Mouse (Mus musculus): Measurements from ENCODE around the gene Elovl5. TPM values are rescaled to one million over a fixed set of nuclear protein-coding genes. Genes with fewer than 3 reads are reported as not detected.

The Elovl5 gene
- polyA plus RNA-seq, 1 experiment from 2014 or later, result 86.7 TPM

GRCm38 (mm10) chr9:77966861-77967260 is 49.7 kb downstream of the Elovl5 start:
- H3K4me2 ChIP-seq (ENCODE audit: low read length), result no peak overlapping the region
- H3K4me1 ChIP-seq (ENCODE audit: control insufficient read depth in 2 of 2, insufficient read depth in 2 of 2, low read length in 2 of 2), result peaks cover 22 to 27% of the 10 kb centered on the region in 2 experiments
- no peaks in the 10 kb centered on the region for H3K9me3 ChIP-seq (ENCODE audit: control insufficient read depth, low read length)
- no peak overlapping the region for H3K27ac ChIP-seq (replicated peaks in 1 of 2; ENCODE audit: control insufficient read depth in 1 of 2, insufficient read depth in 1 of 2, low read depth in 2 of 2, low read length in 2 of 2)
- ATAC-seq (ENCODE audit: insufficient number of reproducible peaks, insufficient read depth, low FRiP score, low read depth), result no peak
- no peak overlapping the region for H3K9ac ChIP-seq (ENCODE audit: low read length)
- no peaks in the 10 kb centered on the region for H3K27me3 ChIP-seq (ENCODE audit: control insufficient read depth, insufficient read depth, low read length)
- H3K4me3 ChIP-seq (ENCODE audit: control insufficient read depth in 1 of 2, insufficient read depth in 1 of 2, low read depth in 1 of 2, low read length in 2 of 2), result no peak overlapping the region
- WGBS, result 91% methylated on average over 7 of the region's 7 CpGs
- peaks cover 15% of the 10 kb centered on the region for H3K36me3 ChIP-seq (ENCODE audit: control insufficient read depth, insufficient read depth, low read length)

DNA sequence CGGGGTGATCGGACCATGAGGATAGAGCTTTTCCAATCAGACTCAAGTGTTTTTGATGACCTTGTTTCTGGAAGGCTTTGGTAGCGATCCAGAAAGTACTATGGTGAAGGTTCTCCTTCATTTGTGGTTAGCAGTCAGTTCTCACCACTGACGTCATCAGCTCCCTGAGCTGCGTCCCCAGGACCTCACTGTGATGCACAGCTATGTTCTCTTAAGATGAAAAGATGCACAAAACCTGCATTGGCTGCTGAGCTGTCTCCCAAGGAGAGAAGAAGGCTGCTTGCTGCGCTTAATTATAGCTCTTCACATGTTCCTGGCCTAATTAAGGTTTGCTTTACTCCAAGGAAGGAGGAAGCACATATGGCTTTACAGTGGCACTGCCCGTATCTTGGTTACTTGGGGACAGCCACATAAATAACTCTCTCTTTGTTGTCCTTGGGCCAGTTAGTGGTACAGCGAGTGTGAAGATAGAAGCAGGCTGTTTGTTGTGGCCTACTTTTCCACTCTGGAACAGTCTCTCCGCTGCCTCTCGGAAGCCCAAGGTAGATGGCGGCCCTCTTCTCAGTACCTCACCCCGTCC is 50.5 kb downstream of the Elovl5 start:
- H3K27ac ChIP-seq (replicated peaks in 1 of 2; ENCODE audit: control insufficient read depth in 1 of 2, insufficient read depth in 1 of 2, low read depth in 2 of 2, low read length in 2 of 2), result no peak overlapping the region
- no peaks in the 10 kb centered on the region for H3K27me3 ChIP-seq (ENCODE audit: control insufficient read depth, insufficient read depth, low read length)
- H3K4me1 ChIP-seq (ENCODE audit: control insufficient read depth in 2 of 2, insufficient read depth in 2 of 2, low read length in 2 of 2), result peaks cover 22 to 27% of the 10 kb centered on the region in 2 experiments
- no peak overlapping the region for H3K4me3 ChIP-seq (ENCODE audit: control insufficient read depth in 1 of 2, insufficient read depth in 1 of 2, low read depth in 1 of 2, low read length in 2 of 2)
- H3K9ac ChIP-seq (ENCODE audit: low read length), result no peak overlapping the region
- peaks cover 9% of the 10 kb centered on the region for H3K36me3 ChIP-seq (ENCODE audit: control insufficient read depth, insufficient read depth, low read length)
- 87% methylated on average over 12 of the region's 12 CpGs for WGBS
- no peaks in the 10 kb centered on the region for H3K9me3 ChIP-seq (ENCODE audit: control insufficient read depth, low read length)
- ATAC-seq (ENCODE audit: insufficient number of reproducible peaks, insufficient read depth, low FRiP score, low read depth), result no peak
- no peak overlapping the region for H3K4me2 ChIP-seq (ENCODE audit: low read length)

GRCm38 (mm10) chr9:77969192-77969953 is 52.2 kb downstream of the Elovl5 start:
- H3K4me1 ChIP-seq (ENCODE audit: control insufficient read depth in 2 of 2, insufficient read depth in 2 of 2, low read length in 2 of 2), result peaks cover 13 to 18% of the 10 kb centered on the region in 2 experiments
- no peak overlapping the region for H3K9ac ChIP-seq (ENCODE audit: low read length)
- no peaks in the 10 kb centered on the region for H3K9me3 ChIP-seq (ENCODE audit: control insufficient read depth, low read length)
- no peaks in the 10 kb centered on the region for H3K36me3 ChIP-seq (ENCODE audit: control insufficient read depth, insufficient read depth, low read length)
- H3K4me3 ChIP-seq (ENCODE audit: control insufficient read depth in 1 of 2, insufficient read depth in 1 of 2, low read depth in 1 of 2, low read length in 2 of 2), result no peak overlapping the region
- no peak overlapping the region for H3K4me2 ChIP-seq (ENCODE audit: low read length)
- no peak; the same call in 1 of the 2 replicates for ATAC-seq (ENCODE audit: insufficient number of reproducible peaks, insufficient read depth, low FRiP score, low read depth)
- 0 out of 4 replicates have a peak overlapping the region, but pooled peaks of 1 of the 2 experiments have one; percentile 10 for H3K27ac ChIP-seq (replicated peaks in 1 of 2; ENCODE audit: control insufficient read depth in 1 of 2, insufficient read depth in 1 of 2, low read depth in 2 of 2, low read length in 2 of 2)
- WGBS, result 33% methylated on average over 6 of the region's 6 CpGs
- no peaks in the 10 kb centered on the region for H3K27me3 ChIP-seq (ENCODE audit: control insufficient read depth, insufficient read depth, low read length)

GRCm38 (mm10) chr9:77979000-77979399 is 61.8 kb downstream of the Elovl5 start:
- no peaks in the 10 kb centered on the region for H3K9me3 ChIP-seq (ENCODE audit: control insufficient read depth, low read length)
- WGBS, result 51% methylated on average over 7 of the region's 7 CpGs
- H3K4me2 ChIP-seq (ENCODE audit: low read length), result no peak overlapping the region
- H3K9ac ChIP-seq (ENCODE audit: low read length), result no peak overlapping the region
- H3K36me3 ChIP-seq (ENCODE audit: control insufficient read depth, insufficient read depth, low read length), result peaks cover 79% of the 10 kb centered on the region
- no peaks in the 10 kb centered on the region for H3K27me3 ChIP-seq (ENCODE audit: control insufficient read depth, insufficient read depth, low read length)
- ATAC-seq (ENCODE audit: insufficient number of reproducible peaks, insufficient read depth, low FRiP score, low read depth), result peak; percentile 58; the same call in 1 of the 2 replicates
- peaks cover 14 to 17% of the 10 kb centered on the region in 2 experiments for H3K4me1 ChIP-seq (ENCODE audit: control insufficient read depth in 2 of 2, insufficient read depth in 2 of 2, low read length in 2 of 2)
- peak overlapping the region; percentile 21 to 37; a peak in 2 of 4 replicates for H3K27ac ChIP-seq (replicated peaks in 1 of 2; ENCODE audit: control insufficient read depth in 1 of 2, insufficient read depth in 1 of 2, low read depth in 2 of 2, low read length in 2 of 2)
- no peak overlapping the region for H3K4me3 ChIP-seq (ENCODE audit: control insufficient read depth in 1 of 2, insufficient read depth in 1 of 2, low read depth in 1 of 2, low read length in 2 of 2)

DNA sequence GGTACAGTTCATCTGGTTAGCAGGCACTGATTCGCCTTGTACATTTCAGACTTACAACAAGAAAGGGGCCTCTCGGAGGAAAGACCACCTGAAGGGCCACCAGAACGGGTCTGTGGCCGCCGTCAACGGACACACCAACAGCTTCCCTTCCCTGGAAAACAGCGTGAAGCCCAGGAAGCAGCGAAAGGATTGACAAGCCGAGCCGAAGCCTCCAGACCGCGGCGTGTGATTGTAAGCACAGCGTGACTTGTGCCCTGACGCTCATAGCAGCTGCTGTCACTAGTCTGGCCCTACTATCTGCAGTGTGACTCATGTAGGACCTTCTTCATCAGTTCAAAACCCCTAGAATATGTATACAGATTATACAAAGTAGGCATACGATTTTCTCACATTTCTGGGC is 65.5 kb downstream of the Elovl5 start:
- H3K27ac ChIP-seq (replicated peaks in 1 of 2; ENCODE audit: control insufficient read depth in 1 of 2, insufficient read depth in 1 of 2, low read depth in 2 of 2, low read length in 2 of 2), result no peak overlapping the region
- no peak overlapping the region for H3K4me3 ChIP-seq (ENCODE audit: control insufficient read depth in 1 of 2, insufficient read depth in 1 of 2, low read depth in 1 of 2, low read length in 2 of 2)
- peaks cover 18 to 24% of the 10 kb centered on the region in 2 experiments for H3K4me1 ChIP-seq (ENCODE audit: control insufficient read depth in 2 of 2, insufficient read depth in 2 of 2, low read length in 2 of 2)
- H3K4me2 ChIP-seq (ENCODE audit: low read length), result no peak overlapping the region
- H3K36me3 ChIP-seq (ENCODE audit: control insufficient read depth, insufficient read depth, low read length), result peaks cover 57% of the 10 kb centered on the region
- no peak overlapping the region for H3K9ac ChIP-seq (ENCODE audit: low read length)
- 87% methylated on average over 16 of the region's 16 CpGs for WGBS
- H3K27me3 ChIP-seq (ENCODE audit: control insufficient read depth, insufficient read depth, low read length), result no peaks in the 10 kb centered on the region
- H3K9me3 ChIP-seq (ENCODE audit: control insufficient read depth, low read length), result no peaks in the 10 kb centered on the region
- no peak for ATAC-seq (ENCODE audit: insufficient number of reproducible peaks, insufficient read depth, low FRiP score, low read depth)

GRCm38 (mm10) chr9:77983521-77983920 is 66.4 kb downstream of the Elovl5 start:
- Histone ChIP-seq H3K9me3 (ENCODE audit: control insufficient read depth, low read length) (no peaks in the 10 kb centered on the region), H3K27me3 (ENCODE audit: control insufficient read depth, insufficient read depth, low read length) (no peaks in the 10 kb centered on the region), H3K4me1 (ENCODE audit: control insufficient read depth in 2 of 2, insufficient read depth in 2 of 2, low read length in 2 of 2) (peaks cover 16 to 20% of the 10 kb centered on the region in 2 experiments), H3K4me2 (ENCODE audit: low read length) (no peak overlapping the region), H3K36me3 (ENCODE audit: control insufficient read depth, insufficient read depth, low read length) (peaks cover 53% of the 10 kb centered on the region), H3K27ac (replicated peaks in 1 of 2; ENCODE audit: control insufficient read depth in 1 of 2, insufficient read depth in 1 of 2, low read depth in 2 of 2, low read length in 2 of 2) (no peak overlapping the region), H3K9ac (ENCODE audit: low read length) (no peak overlapping the region), H3K4me3 (ENCODE audit: control insufficient read depth in 1 of 2, insufficient read depth in 1 of 2, low read depth in 1 of 2, low read length in 2 of 2) (no peak overlapping the region)
- 71% methylated on average over 6 of the region's 6 CpGs for WGBS
- ATAC-seq (ENCODE audit: insufficient number of reproducible peaks, insufficient read depth, low FRiP score, low read depth), result no peak

- no peaks in the 10 kb centered on the region for H3K9me3 ChIP-seq (ENCODE audit: control insufficient read depth, low read length)
- no peak overlapping the region for H3K4me3 ChIP-seq (ENCODE audit: control insufficient read depth in 1 of 2, insufficient read depth in 1 of 2, low read depth in 1 of 2, low read length in 2 of 2)
- peaks cover 29% of the 10 kb centered on the region for H3K36me3 ChIP-seq (ENCODE audit: control insufficient read depth, insufficient read depth, low read length)
- no peak for ATAC-seq (ENCODE audit: insufficient number of reproducible peaks, insufficient read depth, low FRiP score, low read depth)
- no peak overlapping the region for H3K9ac ChIP-seq (ENCODE audit: low read length)
- peaks cover 7 to 10% of the 10 kb centered on the region in 2 experiments; a peak in 3 of 4 replicates for H3K4me1 ChIP-seq (ENCODE audit: control insufficient read depth in 2 of 2, insufficient read depth in 2 of 2, low read length in 2 of 2)
- no peaks in the 10 kb centered on the region for H3K27me3 ChIP-seq (ENCODE audit: control insufficient read depth, insufficient read depth, low read length)
- 55% methylated on average over 8 of the region's 8 CpGs for WGBS
- H3K4me2 ChIP-seq (ENCODE audit: low read length), result no peak overlapping the region
- H3K27ac ChIP-seq (replicated peaks in 1 of 2; ENCODE audit: control insufficient read depth in 1 of 2, insufficient read depth in 1 of 2, low read depth in 2 of 2, low read length in 2 of 2), result 0 out of 4 replicates have a peak overlapping the region, but pooled peaks of 1 of the 2 experiments have one; percentile 8
Measured at GRCm38 (mm10) chr9:77986153-77986795, 69.1 kb downstream of the Elovl5 start.
